Mouse (Mus musculus): ENCODE data around the gene Cntrob. TPM values are rescaled to one million over a fixed set of nuclear protein-coding genes. Genes with fewer than 3 reads are reported as not detected.

Gene Cntrob
- 10 to 100 TPM; 17.4 to 17.8 TPM for total RNA-seq (2021)
- long read RNA-seq, experiment 1, partial matches to known transcripts, result 3 of 7 reads
- long read RNA-seq, experiment 1, other reads (novel, unspliced or antisense), result 2 of 7 reads
- long read RNA-seq, experiment 2, partial matches to known transcripts, result 8 of 18 reads
- long read RNA-seq, experiment 2, other reads (novel, unspliced or antisense), result 8 of 18 reads

DNA sequence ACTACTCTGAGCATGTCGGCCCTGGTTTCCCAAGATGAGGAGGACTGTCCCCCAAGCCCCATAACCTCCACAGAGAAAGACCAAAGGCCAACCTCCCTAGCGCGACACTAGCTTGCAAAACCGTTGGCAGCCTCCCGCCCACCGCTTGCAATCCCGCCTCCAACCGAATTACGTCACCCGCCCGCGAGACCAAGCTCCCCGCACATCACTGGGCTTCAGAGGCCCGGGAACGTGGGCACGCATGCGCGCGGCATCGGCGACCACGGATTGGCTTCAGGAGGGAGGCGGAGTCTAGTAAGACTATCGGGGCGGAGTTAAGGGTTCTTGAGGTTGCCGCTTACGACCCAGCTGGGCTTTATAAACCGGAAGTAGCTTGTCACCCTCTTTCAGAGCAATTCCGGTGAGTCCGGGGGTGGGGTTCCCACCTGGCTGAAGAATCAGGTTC, at the start of gene Cntrob, which contains the start of gene Trappc1:
TSS of gene Cntrob (minus strand) at position 109 of the 445 bp plus-strand sequence.
TSS of gene Trappc1 (plus strand) at position 314 of the 445 bp plus-strand sequence.
- peak; percentile 97 for DNase-seq (ENCODE audit: low spot score in 2 of 2)

DNA sequence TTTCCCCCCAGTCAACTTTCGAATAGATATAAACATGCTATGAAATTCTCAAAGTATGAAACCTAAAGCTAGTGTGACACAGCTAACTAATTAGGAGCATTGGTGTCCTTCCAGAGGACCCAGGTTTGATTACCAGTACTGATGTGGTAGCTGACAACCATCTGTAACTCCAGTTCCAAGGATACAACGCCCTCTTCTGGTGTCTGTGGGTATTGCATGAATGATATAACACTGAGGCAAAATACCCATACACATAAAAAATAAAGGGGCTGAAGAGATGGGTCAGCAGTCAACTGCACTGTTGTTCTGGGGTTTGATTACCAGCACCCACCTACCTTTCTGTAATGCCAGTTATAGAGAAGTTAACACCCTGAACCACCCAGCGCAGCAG, 49.2 kb upstream of the Cntrob start:
- DNase-seq (ENCODE audit: low spot score in 2 of 2), result no peak

GRCm38 (mm10) chr11:69372056-69372779, 48.6 kb upstream of the Cntrob start:
- no peak for DNase-seq (ENCODE audit: low spot score in 2 of 2)

- DNase-seq (ENCODE audit: low spot score in 2 of 2), result no peak
Measured at GRCm38 (mm10) chr11:69371601-69372000, 48.0 kb upstream of the Cntrob start.

DNA sequence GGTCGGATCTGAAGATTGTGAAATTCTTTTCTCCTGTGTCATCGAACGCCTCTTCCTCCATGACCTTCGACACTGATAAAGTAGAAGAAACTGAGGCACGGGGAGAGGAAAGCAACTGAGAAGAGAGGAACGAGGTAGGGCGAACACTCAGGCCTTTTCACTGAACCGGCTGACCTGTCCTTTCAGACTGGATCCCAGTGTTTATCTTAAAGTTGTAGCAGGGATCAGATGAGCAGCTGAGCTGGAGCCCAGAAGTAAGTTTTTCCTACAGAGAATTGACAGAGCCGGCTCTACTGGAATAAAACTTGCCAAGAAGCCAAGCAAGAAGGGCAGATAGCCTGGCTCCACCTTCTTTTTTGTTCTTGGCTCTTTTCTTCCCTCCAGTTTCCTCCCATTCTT, 47.2 kb upstream of the Cntrob start:
- no peak for DNase-seq (ENCODE audit: low spot score in 2 of 2)

DNA sequence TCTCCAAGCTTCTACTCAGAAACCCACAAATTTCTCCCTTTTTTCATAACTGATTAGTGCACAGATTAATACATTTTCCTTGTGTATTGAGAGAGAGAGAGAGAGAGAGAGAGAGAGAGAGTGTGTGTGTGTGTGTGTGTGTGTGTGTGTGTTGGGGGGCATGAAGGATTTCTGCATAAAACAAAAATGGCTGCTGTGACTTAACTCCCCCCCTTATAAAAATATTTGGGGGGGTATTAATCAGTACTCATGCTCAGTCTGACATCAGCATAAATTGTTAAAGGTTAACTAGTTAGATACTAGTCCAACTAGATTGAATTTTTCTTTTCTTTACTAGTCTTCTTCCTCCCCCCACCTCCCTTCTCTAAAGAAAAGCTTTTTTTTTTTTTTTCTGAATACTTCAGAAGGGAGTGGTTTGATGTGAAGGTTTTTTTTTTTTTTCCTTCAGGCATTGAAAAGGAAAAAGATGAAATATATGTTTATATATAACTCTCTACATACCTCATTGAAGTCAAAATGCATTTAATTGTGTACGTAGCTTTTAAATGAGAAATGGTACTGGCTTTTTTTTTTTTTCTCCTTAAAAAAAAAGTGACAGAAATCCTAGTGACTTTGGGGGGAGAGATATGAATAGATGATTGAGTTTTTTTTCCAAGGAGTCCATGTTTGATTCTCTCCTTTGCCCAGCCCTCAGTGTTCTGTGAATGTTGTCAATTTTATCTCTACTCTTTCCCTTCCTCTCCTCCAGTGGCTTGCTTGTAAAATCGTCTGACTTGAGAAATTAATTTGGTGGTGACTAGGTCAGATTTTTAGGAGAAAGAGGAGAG, 46.6 kb upstream of the Cntrob start:
- DNase-seq (ENCODE audit: low spot score in 2 of 2), result no peak

DNA sequence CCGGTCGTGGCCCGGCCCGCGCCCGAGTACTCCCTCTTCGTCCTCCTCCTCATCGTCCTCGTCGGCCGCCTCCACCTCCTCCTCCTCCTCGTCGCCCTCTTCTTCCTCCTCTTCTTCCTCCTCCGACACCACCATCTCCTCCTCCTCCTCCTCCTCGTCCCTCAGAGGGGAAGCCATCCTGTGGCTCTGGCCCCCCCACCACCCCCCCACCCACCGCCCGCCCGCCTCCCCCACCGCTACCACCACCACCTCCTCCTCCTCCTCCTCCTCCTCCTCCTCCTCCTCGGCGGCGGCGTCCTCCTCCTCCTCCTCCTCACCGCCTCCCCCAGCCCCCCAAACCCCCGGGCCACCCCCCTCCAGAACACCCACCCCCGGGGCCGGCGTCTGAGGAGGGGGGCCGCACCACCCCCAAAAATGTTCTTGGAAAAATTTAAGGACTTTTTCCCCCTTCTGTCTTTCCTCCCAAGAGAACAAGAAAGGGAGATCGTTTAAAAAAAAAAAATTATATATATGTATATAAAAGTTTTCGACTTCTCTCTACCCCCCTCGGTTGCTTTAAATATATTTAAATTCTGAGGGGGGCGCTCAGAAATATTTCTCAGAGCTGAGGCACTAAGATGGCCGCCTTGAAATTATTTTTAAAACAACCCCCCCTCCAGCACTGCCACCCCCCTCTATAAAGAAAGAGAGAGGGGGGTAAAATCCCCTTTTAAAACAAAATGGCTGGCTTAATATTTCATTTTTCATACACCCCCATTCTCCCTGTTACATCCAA, 45.8 kb upstream of the Cntrob start, which contains the start of gene Chd3:
TSS of gene Chd3 (minus strand) at position 192 of the 775 bp plus-strand sequence.
- DNase-seq (ENCODE audit: low spot score in 2 of 2), result no peak

DNA sequence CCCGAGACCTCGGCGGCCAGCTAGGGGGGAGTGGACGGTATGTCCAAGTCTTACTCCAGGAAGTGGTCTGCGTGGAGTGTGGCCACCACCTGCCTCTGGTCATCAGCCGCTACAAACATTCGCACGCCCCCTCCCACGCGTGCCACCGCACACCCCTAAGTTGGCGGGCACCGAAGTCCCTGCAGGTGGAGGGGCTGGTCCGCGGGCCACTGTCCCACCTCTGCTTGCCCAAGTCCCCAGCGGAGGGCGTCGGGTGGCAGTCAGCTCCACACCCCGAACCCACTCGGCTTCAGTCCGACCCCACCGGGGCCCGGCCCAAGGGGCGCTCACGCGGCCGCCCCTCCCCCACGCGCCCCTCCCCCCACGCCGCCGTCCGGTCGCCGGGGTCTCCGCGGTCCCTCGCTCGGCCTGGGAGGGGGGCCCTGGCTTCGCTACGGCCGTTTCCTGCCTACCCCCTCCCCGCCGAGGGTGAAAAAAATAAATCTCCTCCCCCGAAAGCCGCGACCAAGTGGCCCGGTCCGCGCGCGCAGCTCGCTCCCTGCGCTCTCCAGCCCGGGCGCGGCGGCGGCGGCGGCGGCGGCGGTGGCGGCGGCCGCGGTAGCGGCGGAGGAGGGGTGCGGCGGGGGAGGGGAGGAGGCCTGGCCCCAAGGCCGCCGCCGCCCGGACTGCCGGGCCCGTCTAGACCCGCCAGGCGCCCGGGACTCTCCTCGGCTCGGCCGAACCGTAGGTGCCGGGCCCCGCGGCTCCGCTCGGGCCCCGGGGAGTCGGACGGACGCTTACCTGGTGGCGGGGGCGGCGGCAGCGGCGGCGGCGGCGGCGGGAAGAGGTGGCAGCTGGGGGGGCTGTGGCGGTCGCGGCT, 45.0 kb upstream of the Cntrob start:
- no peak for DNase-seq (ENCODE audit: low spot score in 2 of 2)

DNA sequence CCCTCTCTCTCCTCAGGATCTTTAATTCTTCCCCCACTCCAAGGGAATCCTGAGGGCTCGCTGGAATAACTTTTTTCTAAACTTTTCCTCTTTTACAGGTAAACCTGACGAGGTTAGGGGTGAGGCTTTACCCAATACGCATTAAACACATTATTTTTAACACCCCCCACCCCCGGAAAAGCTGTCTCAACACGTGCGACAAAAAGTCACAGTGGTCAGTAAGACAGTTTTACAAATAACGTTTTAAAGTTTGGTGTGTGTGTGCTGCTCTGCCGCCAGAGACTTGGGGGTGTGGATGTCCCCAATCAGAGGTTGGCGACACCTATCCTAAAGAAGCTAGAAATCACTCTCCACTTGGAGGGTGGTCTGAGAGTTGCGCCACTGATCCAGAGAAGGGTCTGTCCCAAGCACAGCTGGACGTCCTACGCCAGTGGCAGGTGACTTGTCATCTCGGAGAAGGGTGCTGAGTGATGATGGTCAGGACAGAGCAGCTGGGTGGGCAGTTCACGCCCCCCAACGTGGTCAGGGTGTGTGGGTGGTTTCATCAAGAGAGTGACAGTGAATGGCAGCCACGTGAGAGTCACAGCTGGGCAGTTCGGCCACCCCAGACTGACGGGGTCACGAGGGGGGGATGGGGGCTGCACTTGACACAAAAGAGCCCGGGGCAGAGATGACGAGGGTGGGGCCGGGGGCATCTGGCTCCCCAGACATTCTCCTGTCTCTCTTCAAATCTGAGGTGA, 44.2 kb upstream of the Cntrob start:
- peak in 1 of 2 experiments; percentile 14 for DNase-seq (ENCODE audit: low spot score in 2 of 2)

DNA sequence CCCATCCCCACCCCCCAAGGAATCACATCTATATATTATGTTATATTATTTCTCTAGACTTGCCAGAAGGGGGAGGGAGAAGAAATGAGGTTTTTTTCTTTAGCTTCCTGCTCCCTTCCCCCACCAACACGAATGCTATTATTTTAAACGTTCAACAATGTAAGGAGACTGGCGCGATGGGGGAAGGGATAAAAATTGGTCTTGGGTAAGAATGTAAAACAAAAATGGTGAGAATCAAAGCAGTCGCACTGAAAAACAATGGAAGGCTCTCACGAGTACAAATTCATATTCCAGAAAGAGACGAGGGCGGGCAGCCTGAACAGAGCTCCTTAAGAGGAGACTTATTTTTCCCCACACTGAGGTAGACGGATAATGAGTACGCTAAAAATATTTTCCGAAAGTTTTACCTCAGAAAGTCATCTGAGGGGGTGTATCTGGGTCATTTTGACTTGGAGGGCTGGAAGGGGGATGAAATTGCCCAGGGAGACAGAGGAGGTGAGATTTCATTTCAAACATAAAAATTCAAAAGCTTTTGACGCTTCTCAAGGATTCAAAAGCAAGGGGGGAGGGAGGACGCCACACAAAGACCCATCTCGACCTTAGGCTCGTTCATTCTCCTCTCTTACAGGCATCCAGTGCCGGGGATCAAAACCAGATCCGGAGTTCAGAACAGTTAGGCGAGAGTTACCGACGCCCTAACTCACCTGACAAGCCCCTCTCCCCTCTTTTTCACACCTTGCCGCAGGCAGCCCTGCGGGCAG, 43.5 kb upstream of the Cntrob start:
- DNase-seq (ENCODE audit: low spot score in 2 of 2), result no peak

DNA sequence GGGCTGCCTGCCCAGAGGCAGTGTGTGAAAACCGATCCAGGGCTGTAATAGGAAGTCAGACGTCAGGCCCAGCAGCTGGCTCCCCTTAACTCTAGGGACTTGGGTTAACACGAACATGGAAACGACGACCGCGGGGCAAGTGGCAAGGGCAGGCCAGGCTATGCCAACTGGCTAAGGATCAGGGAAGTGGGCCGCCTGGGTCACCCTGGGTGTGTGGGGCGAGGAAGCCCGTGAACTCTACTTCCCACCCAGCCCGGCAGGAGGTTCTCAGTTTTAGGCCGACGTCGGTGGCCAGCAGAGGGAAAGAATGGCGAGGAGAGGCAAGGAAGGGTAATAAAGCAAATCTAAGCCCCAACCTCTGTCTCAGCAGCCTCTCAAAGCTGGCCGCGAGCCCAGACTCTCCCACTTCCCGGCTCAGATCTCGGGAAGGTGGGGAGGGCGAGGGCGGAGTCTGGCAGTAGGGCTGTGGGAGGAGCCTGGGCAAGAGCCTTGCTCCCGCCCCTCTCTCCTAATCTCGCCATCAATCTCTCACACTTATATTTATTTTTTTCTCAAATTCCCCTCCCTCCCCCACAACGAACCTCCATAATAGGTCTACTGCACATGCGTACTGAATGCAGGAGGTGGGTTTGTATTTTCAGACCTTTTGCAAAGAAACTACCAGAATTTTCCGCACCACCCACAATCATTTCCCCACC, 42.7 kb upstream of the Cntrob start:
- DNase-seq (ENCODE audit: low spot score in 2 of 2), result peak; percentile 86 to 88

DNA sequence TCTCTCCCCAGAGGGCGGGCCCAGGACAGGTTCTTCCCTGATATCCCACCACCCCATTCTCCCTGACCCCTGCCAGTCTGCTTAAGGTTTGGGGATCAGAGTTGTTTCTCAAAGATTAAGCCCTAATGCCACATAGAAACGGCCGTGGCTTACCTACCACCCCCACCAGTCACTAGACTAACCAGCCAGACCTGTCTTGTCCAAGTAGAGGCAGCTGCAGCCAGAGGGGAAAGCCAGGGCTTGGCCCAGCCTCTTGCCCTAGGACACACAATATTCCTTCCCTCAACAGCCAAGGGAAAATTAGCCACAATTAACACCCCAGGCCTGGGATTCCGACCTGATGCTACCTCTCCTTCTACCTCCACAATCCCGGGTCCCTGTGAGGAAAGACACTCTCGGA, 42.1 kb upstream of the Cntrob start:
- DNase-seq (ENCODE audit: low spot score in 2 of 2), result no peak

DNA sequence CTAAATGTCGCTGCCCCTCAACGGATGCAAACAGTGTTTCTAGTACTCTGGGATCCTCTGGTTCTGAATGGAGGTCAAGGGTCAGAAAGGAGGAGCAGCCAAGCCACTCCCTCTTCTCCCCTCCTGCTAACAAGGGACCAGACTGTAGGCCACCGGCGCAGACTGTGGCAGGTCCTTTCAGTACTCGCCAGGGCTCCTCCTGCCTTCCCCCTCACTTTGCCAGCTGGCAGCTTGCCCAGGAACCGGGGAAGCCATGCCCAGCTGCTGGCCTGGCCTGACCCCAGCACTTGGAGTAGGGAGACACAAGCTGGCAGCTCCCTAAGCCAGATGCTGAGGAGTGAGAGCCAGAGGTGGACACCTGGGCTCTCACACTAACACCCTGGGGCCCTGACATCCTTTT, 41.3 kb upstream of the Cntrob start:
- peak; percentile 87 to 95 for DNase-seq (ENCODE audit: low spot score in 2 of 2)

DNA sequence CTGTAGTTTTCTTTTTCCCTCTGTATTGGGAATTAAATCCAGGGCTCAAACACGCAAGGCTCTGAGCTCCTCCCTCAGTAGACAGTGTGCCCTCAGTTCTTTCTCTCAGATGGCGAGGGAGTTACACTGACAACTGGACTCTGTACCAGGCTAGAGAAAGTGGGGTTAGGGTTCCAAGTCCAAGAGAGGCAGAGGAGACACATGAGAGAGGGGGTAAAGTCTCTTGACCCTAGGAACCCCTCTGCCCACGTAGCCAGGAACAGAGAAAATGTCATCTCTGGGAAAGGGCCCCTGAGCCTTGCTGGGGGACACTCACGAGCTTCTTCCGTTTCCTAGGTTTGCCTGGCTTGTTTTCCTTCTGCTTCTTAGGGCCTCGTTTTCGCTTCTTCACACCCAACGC, 40.8 kb upstream of the Cntrob start:
- no peak for DNase-seq (ENCODE audit: low spot score in 2 of 2)

- DNase-seq (ENCODE audit: low spot score in 2 of 2), result no peak
Measured at GRCm38 (mm10) chr11:69362479-69362878, 38.9 kb upstream of the Cntrob start.

DNA sequence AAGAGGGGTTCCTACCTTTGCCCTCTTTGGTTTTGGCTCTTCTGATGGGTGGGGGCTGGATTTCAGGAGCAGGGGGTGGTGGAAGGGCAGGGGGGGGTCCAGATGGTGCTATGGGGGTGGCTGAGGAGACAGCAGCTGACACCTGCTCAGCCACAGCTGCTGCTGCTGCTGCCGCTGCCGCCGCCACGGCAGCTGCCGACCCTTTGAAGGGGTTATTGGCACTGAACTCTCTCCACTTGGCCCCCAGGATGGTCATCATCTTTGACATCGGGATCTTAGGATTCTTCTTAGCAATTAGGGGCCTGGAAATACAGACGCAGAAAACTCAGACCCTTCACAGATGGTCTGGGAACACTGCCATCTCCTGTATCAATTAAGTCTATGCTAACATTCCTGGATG, 38.4 kb upstream of the Cntrob start:
- DNase-seq (ENCODE audit: low spot score in 2 of 2), result no peak

- no peak for DNase-seq (ENCODE audit: low spot score in 2 of 2)
Measured at GRCm38 (mm10) chr11:69357690-69358089, 34.1 kb upstream of the Cntrob start.

DNA sequence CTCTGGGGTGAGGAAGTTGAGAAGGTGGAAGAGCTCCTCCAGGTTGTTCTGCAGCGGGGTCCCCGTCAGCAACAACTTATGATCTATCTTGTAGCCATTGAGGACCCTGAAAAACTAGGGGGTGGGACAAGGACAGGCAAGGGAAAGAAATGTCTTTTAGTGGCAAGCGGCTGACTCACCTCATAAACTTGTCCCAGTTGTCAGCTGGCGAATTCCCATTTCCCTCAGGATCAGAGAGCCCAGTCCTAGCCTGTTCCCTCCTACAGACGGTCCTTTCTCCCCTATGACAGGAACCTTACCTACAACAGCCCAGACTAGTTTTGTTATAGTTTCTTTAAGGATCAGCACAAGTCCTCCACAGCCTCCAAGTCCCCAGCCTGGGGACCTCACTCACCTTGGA, 33.0 kb upstream of the Cntrob start:
- DNase-seq (ENCODE audit: low spot score in 2 of 2), result no peak
